Mouse (Mus musculus): ENCODE data around the gene Tshz2.

The Tshz2 gene

GRCm38 (mm10) chr2:169735475-169736406 is 102.9 kb downstream of the Tshz2 start:
- POLR2A ChIA-PET: interaction anchor here in 2 of 4 experiments (0.7 to 1.5 kb wide), 3 partner anchors 8 to 46 kb away, joined by 3 to 6 read pairs (median 3); no protein-coding TSS in a partner anchor
- CTCF ChIA-PET: interaction anchor here in 2 of 4 experiments (0.5 to 1.1 kb wide), 3 partner anchors 12 to 708 kb away, joined by 3 read pairs; no protein-coding TSS in a partner anchor

GRCm38 (mm10) chr2:169740996-169741395 is 108.2 kb downstream of the Tshz2 start:
- ChIA-PET CTCF (no interaction called here), POLR2A (no interaction called here)

GRCm38 (mm10) chr2:169742791-169743190 is 110.0 kb downstream of the Tshz2 start:
- ChIA-PET POLR2A (no interaction called here), CTCF (no interaction called here)

GRCm38 (mm10) chr2:169743294-169743693 is 110.5 kb downstream of the Tshz2 start:
- POLR2A ChIA-PET: interaction anchor here in 1 of 4 experiments (0.6 kb wide), 1 partner anchor 36 kb away, joined by 3 read pairs; no protein-coding TSS in a partner anchor
- CTCF ChIA-PET: interaction anchor here in 1 of 4 experiments (0.5 kb wide), 1 partner anchor 471 kb away, joined by 3 read pairs; no protein-coding TSS in a partner anchor

- CTCF ChIA-PET: no interaction called here
- POLR2A ChIA-PET: interaction anchor here in 1 of 4 experiments (0.6 kb wide), 1 partner anchor 37 kb away, joined by 3 read pairs; no protein-coding TSS in a partner anchor
These were observed 111.1 kb downstream of the Tshz2 start for GRCm38 (mm10) chr2:169743910-169744309.

GRCm38 (mm10) chr2:169747114-169747642 is 114.4 kb downstream of the Tshz2 start:
- CTCF ChIA-PET: interaction anchor here in 1 of 4 experiments (1.0 kb wide), 1 partner anchor 11 kb away, joined by 3 read pairs; no protein-coding TSS in a partner anchor
- POLR2A ChIA-PET: no interaction called here

- CTCF ChIA-PET: no interaction called here
- POLR2A ChIA-PET: no interaction called here
These were observed 116.6 kb downstream of the Tshz2 start for GRCm38 (mm10) chr2:169749331-169749945.

GRCm38 (mm10) chr2:169750574-169751491 is 118.0 kb downstream of the Tshz2 start:
- ChIA-PET POLR2A (interaction anchor here in 2 of 4 experiments (0.6 to 1.4 kb wide), 3 partner anchors 10 to 236 kb away, joined by 3 read pairs; no protein-coding TSS in a partner anchor), CTCF (interaction anchor here in 1 of 4 experiments (0.6 kb wide), 1 partner anchor 252 kb away, joined by 3 read pairs; no protein-coding TSS in a partner anchor)

GRCm38 (mm10) chr2:169752126-169752525 is 119.3 kb downstream of the Tshz2 start:
- ChIA-PET POLR2A (interaction anchor here in 1 of 4 experiments (0.8 to 1.4 kb wide), 2 partner anchors 8 to 452 kb away, joined by 3 read pairs; no protein-coding TSS in a partner anchor), CTCF (no interaction called here)

GRCm38 (mm10) chr2:169753432-169753831 is 120.6 kb downstream of the Tshz2 start:
- ChIA-PET POLR2A (interaction anchor here in 2 of 4 experiments (1.1 to 1.5 kb wide), 2 partner anchors 14 kb away, joined by 3 to 4 read pairs; no protein-coding TSS in a partner anchor), CTCF (no interaction called here)

GRCm38 (mm10) chr2:169755091-169755490 is 122.3 kb downstream of the Tshz2 start:
- CTCF ChIA-PET: no interaction called here

GRCm38 (mm10) chr2:169758120-169758519 is 125.3 kb downstream of the Tshz2 start:
- ChIA-PET POLR2A (interaction anchor here in 1 of 4 experiments (0.7 kb wide), 1 partner anchor 296 kb away, joined by 3 read pairs; no protein-coding TSS in a partner anchor), CTCF (no interaction called here)

More at GRCm38 (mm10) chr2:169755091-169755490, 122.3 kb downstream of the Tshz2 start:
- POLR2A ChIA-PET: no interaction called here

GRCm38 (mm10) chr2:169760117-169760516 is 127.3 kb downstream of the Tshz2 start:
- ChIA-PET CTCF (interaction anchor here (0.6 to 1.2 kb wide), 11 partner anchors 21 to 702 kb away, joined by 3 to 9 read pairs (median 3); no protein-coding TSS in a partner anchor), POLR2A (interaction anchor here in 3 of 4 experiments (0.6 to 1.3 kb wide), 9 partner anchors 9 to 1107 kb away, joined by 3 to 5 read pairs (median 3); no protein-coding TSS in a partner anchor)

- ChIA-PET POLR2A (interaction anchor here in 1 of 4 experiments (0.5 to 1.0 kb wide), 2 partner anchors 26 to 267 kb away, joined by 3 to 4 read pairs; no protein-coding TSS in a partner anchor), CTCF (no interaction called here)
These were observed 128.9 kb downstream of the Tshz2 start for GRCm38 (mm10) chr2:169761726-169762125.

GRCm38 (mm10) chr2:169762301-169762700 is 129.5 kb downstream of the Tshz2 start:
- ChIA-PET POLR2A (interaction anchor here in 2 of 4 experiments (0.6 to 1.3 kb wide), 2 partner anchors 17 to 764 kb away, joined by 3 read pairs; no protein-coding TSS in a partner anchor), CTCF (interaction anchor here in 1 of 4 experiments (0.6 kb wide), 1 partner anchor 235 kb away, joined by 3 read pairs; no protein-coding TSS in a partner anchor)

- POLR2A ChIA-PET: interaction anchor here in 1 of 4 experiments (1.3 kb wide), 1 partner anchor 15 kb away, joined by 3 read pairs; no protein-coding TSS in a partner anchor
- CTCF ChIA-PET: no interaction called here
These were observed 130.9 kb downstream of the Tshz2 start for GRCm38 (mm10) chr2:169763716-169764115.

GRCm38 (mm10) chr2:169766247-169766646 is 133.4 kb downstream of the Tshz2 start:
- CTCF ChIA-PET: no interaction called here
- POLR2A ChIA-PET: no interaction called here

GRCm38 (mm10) chr2:169767281-169767680 is 134.5 kb downstream of the Tshz2 start:
- ChIA-PET POLR2A (interaction anchor here in 1 of 4 experiments (0.6 kb wide), 1 partner anchor 622 kb away, joined by 3 read pairs; no protein-coding TSS in a partner anchor), CTCF (no interaction called here)
